Mouse (Mus musculus) mouse trophoblast stem cell (cell line): ENCODE data around the gene Tvp23a.

ENCODE experiments used
- in situ Hi-C, 2 experiments: fragments of 300-500 bp; cut with MseI, MboI; formaldehyde crosslinking; loops; 2 replicates in 1 of 2; 3 replicates in 1 of 2; pipeline ENCODE4 v1.15.1; 2025

Tvp23a gene

DNA sequence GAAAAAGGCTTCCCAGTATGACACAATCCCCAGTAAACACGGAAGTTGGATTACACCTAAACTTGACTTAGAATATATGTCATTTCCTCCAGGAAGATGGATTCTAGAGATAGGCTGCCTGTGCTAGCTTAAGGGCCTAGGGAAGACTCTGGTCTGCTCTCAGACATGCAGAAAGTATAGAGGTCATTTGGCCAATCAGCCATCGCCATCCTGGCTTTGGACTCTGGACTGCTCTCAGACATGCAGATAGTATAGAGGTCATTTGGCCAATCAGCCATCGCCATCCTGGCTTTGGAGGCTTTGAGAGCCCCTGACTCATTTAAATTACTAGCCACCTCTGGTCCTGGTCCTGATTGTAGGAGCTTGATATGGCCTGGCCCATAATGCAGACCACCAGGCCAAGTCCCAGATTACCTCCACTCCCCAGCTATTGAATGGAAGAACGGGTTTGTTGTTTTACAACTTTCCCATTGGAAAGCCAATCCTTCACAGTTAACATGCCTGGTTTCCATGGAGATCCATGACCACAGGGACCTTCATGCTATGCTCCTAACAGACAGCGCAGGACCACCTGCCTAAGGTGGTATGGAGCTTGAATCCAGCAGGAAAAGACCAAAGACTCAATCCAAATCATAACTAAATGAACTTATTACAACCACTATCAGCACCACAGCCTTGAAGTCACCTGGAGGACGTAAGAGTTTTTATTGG, 6.9 kb upstream of the Tvp23a start:
- in situ Hi-C loops = no loop called here

DNA sequence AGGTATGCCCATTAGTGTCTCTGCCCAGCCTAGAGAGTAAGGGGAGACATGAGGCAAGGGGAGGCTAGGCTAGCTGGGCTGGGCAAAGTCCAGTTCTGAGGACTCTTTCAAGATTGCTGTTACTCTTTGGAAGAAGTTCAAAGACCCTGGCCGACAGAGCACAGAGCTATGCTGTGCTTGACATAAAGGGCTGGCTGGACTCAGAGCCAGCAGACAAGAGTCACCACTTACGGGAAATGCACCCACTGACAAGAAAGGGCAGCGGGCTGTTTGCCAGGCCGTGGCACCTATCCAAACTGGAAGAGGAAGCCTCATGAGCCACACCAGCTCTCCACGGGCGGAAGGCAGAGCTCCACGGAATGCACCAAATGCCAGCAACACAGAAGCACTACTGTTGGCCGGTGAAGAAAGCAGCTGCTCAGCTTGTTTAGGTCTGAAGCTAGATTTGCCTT, 5.3 kb upstream of the Tvp23a start:
- in situ Hi-C loops = no loop called here

DNA sequence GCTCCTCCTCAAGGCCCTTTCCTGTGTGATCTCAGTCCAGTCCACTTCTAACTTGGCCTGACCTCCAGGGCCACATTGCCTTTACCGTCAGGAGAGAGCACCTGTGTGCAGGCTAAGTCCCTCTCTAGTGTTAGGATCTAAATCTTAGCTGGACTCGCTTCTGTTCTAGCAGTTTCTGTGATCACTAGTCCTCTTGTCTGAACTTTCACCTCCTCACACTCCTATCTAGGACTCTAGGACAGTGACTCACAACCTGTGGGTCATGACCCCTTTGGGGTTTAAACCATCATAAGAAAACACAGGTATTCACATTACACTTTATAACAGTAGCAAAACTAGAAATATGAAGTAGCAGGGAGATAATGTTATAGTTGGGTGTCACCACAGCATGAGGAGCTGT, 4.7 kb upstream of the Tvp23a start:
- in situ Hi-C loops = no loop called here

- in situ Hi-C loops = no loop called here
Measured at GRCm38 (mm10) chr16:10448931-10449330, 1.8 kb upstream of the Tvp23a start.

DNA sequence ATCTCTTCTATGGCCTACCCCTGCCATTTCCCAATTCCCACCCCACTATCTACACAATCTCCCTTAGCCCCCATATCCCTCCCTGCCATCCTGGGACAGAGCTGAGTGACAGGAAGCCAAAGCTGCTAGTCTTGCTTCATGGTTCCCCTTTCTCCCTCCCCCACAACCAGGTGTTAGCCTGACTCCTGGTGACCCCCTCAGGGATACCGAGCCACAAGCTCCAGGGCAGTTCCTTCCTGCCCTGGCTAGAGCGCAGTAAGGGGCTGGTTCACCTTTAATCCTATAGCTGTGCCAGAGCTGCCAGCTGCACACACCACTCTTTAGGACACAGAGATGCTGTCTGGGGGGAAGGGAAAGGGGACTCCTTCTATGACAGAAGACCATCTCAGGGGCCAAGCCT, 619 bp upstream of the Tvp23a start:
- in situ Hi-C loops = no loop called here

GRCm38 (mm10) chr16:10446573-10447263, 444 bp downstream of the Tvp23a start:
- in situ Hi-C loops = no loop called here

GRCm38 (mm10) chr16:10443723-10444122, 3.4 kb downstream of the Tvp23a start:
- in situ Hi-C loops = no loop called here

DNA sequence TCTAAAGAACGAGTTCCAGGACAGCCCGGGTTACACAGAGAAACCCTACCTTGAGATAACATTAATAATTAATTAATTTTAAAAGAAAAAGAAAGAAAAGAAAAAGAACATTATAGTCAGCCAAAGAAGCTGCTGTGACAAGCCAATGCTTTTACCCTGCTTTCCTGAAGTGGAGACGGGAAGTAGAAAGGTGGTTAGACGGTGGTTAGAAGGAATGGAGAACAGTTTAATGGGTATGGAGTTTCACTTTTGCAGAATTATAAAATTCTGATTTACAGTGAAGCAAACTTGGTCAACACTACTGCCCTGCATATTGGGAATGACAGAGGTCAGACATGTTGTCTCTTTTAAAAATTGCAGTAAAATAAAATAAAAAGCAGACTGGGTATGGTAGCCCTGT, 5.4 kb downstream of the Tvp23a start:
- in situ Hi-C loops = no loop called here

- in situ Hi-C loops = no loop called here
Measured at GRCm38 (mm10) chr16:10441328-10441727, 5.8 kb downstream of the Tvp23a start.

- in situ Hi-C loops = no loop called here
Measured at GRCm38 (mm10) chr16:10438055-10438454, 9.1 kb downstream of the Tvp23a start.

GRCm38 (mm10) chr16:10436166-10436565, 11.0 kb downstream of the Tvp23a start:
- in situ Hi-C loops = no loop called here

DNA sequence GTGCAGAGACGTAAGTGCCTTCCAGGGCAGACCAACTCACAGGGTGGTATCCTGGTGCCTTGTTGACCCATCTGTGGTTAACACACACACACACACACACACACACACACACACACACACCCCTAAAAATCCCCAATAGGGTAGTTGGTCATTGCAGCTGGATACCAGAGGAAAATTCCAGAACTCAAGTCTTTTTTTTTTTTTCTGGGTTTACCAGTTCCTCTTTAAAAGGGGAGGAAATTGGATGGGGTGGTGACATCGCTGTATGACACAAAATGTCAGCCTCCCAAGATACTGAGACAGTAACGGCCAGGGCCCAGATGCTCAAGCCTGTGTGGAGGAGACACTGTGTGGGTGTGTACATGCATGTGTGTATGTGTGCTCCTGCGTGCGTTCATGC, 13.8 kb downstream of the Tvp23a start:
- in situ Hi-C loops = no loop called here

DNA sequence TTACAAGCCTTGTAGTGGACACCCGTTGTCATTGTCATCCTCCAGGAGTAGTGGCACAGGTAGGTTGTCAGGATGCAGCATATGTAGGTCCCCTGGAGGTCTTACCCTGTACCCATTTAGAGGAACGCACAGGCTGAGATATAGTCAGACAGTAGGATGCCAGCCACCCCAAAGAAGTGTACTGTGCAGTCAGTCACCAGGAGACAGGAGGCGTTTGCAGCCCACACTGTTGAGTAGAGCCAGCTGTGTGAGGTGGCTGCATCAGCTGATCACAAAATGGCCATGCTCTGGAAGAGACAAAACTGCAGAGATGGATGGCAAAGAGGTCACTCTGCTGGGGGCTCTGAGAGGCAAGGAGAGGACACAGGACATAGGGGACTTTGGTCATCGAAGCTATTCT, 14.8 kb downstream of the Tvp23a start:
- in situ Hi-C loops = no loop called here

GRCm38 (mm10) chr16:10431911-10432310, 15.3 kb downstream of the Tvp23a start:
- in situ Hi-C loops = no loop called here

DNA sequence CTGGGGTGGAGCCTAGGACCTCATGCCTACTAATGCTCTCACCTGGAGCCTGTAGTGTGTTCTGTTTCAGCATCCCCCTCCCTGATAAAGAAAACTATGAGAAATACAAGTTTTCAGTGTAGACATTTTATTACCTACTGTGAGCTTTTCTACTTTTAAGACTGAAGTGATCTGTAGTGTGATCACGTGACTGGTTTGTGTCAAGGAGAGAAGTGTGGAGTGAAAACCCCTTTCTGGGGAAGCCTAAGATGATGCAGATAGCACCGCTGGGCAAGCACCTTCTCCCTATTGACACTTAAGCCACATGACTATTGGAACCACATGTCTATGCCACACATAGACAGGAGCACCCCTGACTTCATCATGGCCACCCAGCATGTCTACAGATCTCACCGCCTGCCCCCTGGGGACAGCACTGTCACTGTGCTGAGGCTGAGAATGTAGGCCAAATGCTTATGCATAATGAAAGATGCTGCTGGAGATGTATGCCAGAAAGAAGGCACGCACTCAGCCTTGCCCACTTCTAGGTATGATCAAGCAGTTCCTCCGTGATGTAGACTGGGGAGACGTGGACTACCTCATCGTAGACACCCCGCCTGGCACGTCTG, 26.6 kb downstream of the Tvp23a start:
- in situ Hi-C loops = no loop called here

GRCm38 (mm10) chr16:10417723-10418259, 29.4 kb downstream of the Tvp23a start:
- in situ Hi-C loops = loop anchor here in 1 of 2 experiments (5.0 kb wide), 1 partner anchor 110 kb away; no protein-coding TSS in a partner anchor

GRCm38 (mm10) chr16:10416866-10417265, 30.3 kb downstream of the Tvp23a start:
- in situ Hi-C loops = loop anchor here in 1 of 2 experiments (5.0 kb wide), 1 partner anchor 110 kb away; no protein-coding TSS in a partner anchor

DNA sequence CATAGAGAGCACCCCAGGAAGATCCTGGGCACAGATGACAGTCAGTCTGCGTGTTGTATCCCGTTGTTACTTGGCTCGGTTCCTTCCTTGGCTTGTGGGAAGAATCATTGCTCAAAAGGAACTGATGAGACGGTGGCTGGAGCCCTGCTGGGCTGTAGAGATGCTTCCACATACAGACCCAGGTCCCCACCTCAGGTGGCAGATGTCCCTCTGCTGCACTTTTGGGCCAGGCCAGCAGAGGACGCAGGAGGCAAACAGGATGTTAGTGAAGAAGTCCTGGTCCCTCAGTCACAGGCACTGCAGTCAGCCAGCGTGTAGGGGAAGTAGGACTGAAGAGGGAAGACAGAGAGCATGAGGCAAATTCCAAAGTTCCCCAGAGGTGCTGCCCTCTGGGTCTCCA, 31.2 kb downstream of the Tvp23a start:
- in situ Hi-C loops = loop anchor here in 1 of 2 experiments (5.0 kb wide), 1 partner anchor 111 kb away; no protein-coding TSS in a partner anchor

DNA sequence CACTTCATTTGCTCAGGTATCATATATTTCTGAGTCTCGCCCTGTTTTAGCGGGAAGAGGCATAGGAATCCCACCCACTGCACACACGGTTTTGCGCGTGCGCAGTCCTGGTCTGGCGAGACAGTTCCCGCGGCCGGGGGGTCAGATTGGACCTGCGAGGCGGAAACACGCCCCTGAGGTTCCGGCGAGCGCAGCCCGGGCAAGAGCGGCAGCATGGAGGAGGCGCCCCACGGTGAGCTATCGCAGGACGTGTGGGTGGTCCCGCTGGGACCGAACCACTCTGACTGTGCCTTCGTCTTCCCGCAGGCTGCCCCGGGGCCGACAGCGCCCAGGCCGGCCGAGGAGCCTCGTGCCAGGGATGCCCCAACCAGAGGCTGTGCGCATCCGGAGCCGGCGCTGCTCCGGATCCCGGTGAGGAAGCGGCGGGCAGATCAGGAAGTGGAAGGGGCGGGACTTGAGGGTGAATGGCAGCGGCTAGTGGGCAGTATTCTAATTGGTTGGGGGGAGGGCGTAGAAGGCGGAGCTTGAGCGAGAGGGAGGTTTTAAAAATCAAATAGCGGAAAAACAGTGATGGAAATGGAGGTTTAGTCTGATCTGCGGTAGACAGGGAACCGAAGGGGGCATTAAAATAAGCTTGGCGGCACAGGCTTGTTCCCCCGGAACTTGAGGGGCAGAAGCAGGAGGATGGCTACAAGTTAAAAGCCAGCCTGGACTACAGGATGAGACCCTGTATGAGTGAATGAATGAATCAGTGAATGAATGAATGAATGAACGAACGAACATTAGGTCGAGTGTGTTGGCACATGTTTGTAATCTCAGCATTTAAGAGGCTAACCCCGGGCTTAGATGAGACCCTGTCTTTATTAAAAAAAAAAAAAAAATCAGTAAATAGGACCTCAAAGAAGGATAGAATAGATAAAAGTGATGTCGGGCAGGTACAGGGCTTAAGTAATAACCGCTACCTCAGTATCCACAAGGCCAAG, 35.1 kb downstream of the Tvp23a start, which contains the start of gene Nubp1:
Nubp1 (plus strand) TSS at position 185 of the 983 bp plus-strand sequence.
- in situ Hi-C loops = no loop called here

- in situ Hi-C loops = loop anchor here (5.0 to 25.0 kb wide), 3 partner anchors 117 to 314 kb away; no protein-coding TSS in a partner anchor
Measured at GRCm38 (mm10) chr16:10399160-10399559, 48.0 kb downstream of the Tvp23a start.

DNA sequence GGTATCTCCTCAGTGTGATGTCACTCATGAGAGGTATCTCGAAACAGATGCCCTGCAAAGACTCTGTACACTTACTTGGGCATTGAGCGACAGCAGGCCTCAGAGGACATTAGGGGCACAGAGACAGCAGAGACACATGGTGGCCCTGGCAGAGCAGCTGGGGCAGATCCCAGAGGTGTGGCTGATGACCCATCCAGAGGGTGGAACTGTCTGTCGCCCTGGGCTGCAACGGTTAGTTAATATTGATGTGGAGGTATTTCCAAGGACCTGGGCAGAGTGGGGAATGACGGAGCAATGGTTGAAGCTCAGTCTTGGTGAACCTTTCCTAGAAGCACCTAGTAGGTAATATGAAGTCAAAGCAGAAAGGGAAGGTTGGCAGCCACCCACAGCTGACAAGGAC, 48.4 kb downstream of the Tvp23a start:
- in situ Hi-C loops = loop anchor here (5.0 to 25.0 kb wide), 3 partner anchors 116 to 314 kb away; no protein-coding TSS in a partner anchor
